Mouse (Mus musculus): ENCODE results near the gene Art3. TPM values are rescaled to one million over a fixed set of nuclear protein-coding genes. Genes with fewer than 3 reads are reported as not detected.
A peak's percentile ranks its signal among the peaks of the same experiment; 100 is the strongest.

Gene Art3
- polyA plus RNA-seq, 1 experiment from 2014 or later, result 92.4 TPM

GRCm38 (mm10) chr5:92410486-92410885 is 78.9 kb downstream of the Art3 start:
- peaks cover 10% of the 10 kb centered on the region for H3K36me3 ChIP-seq (ENCODE audit: control insufficient read depth, insufficient read depth)
- 87% methylated on average over 5 of the region's 5 CpGs for WGBS
- H3K4me1 ChIP-seq (ENCODE audit: control insufficient read depth, insufficient read depth, low read length), result peaks cover 5% of the 10 kb centered on the region; the same call in 1 of the 2 replicates
- H3K27me3 ChIP-seq (ENCODE audit: control insufficient read depth, insufficient read depth, low read length), result no peaks in the 10 kb centered on the region
- ATAC-seq (replicated peaks; ENCODE audit: extremely low read depth, insufficient read depth, low FRiP score), result no peak
- no peak overlapping the region for H3K27ac ChIP-seq (ENCODE audit: low read length)
- H3K9me3 ChIP-seq (replicated peaks; ENCODE audit: control insufficient read depth, low read length), result no peaks in the 10 kb centered on the region
- H3K4me3 ChIP-seq (ENCODE audit: low read length), result no peak overlapping the region
- H3K9ac ChIP-seq (ENCODE audit: low read length), result no peak overlapping the region
- no peak overlapping the region for H3K4me2 ChIP-seq (ENCODE audit: low read depth, low read length)

- no peak overlapping the region for H3K9ac ChIP-seq (ENCODE audit: low read length)
- WGBS, result 50% methylated on average over 7 of the region's 7 CpGs
- ATAC-seq (replicated peaks; ENCODE audit: extremely low read depth, insufficient read depth, low FRiP score), result no peak
These were observed 80.0 kb downstream of the Art3 start for GRCm38 (mm10) chr5:92411461-92412140.

GRCm38 (mm10) chr5:92413271-92413981 is 81.8 kb downstream of the Art3 start:
- Histone ChIP-seq H3K27ac (ENCODE audit: low read length) (no peak overlapping the region), H3K4me3 (ENCODE audit: low read length) (no peak overlapping the region), H3K36me3 (ENCODE audit: control insufficient read depth, insufficient read depth) (peaks cover 32% of the 10 kb centered on the region), H3K4me1 (ENCODE audit: control insufficient read depth, insufficient read depth, low read length) (peaks cover 5% of the 10 kb centered on the region; the same call in 1 of the 2 replicates), H3K9me3 (replicated peaks; ENCODE audit: control insufficient read depth, low read length) (no peaks in the 10 kb centered on the region), H3K27me3 (ENCODE audit: control insufficient read depth, insufficient read depth, low read length) (no peaks in the 10 kb centered on the region), H3K4me2 (ENCODE audit: low read depth, low read length) (no peak overlapping the region), H3K9ac (ENCODE audit: low read length) (no peak overlapping the region)
- no peak for ATAC-seq (replicated peaks; ENCODE audit: extremely low read depth, insufficient read depth, low FRiP score)
- 83% methylated on average over 11 of the region's 11 CpGs for WGBS

More at GRCm38 (mm10) chr5:92411461-92412140, 80.0 kb downstream of the Art3 start:
- H3K9me3 ChIP-seq (replicated peaks; ENCODE audit: control insufficient read depth, low read length), result no peaks in the 10 kb centered on the region
- H3K27me3 ChIP-seq (ENCODE audit: control insufficient read depth, insufficient read depth, low read length), result no peaks in the 10 kb centered on the region
- H3K4me1 ChIP-seq (ENCODE audit: control insufficient read depth, insufficient read depth, low read length), result peaks cover 5% of the 10 kb centered on the region; the same call in 1 of the 2 replicates
- no peak overlapping the region for H3K27ac ChIP-seq (ENCODE audit: low read length)
- H3K4me3 ChIP-seq (ENCODE audit: low read length), result no peak overlapping the region
- H3K36me3 ChIP-seq (ENCODE audit: control insufficient read depth, insufficient read depth), result peaks cover 15% of the 10 kb centered on the region
- no peak overlapping the region for H3K4me2 ChIP-seq (ENCODE audit: low read depth, low read length)

GRCm38 (mm10) chr5:92413982-92414375 is 82.4 kb downstream of the Art3 start:
- H3K4me3 ChIP-seq (ENCODE audit: low read length), result no peak overlapping the region
- no peak overlapping the region for H3K4me2 ChIP-seq (ENCODE audit: low read depth, low read length)
- 75% methylated on average over 8 of the region's 8 CpGs for WGBS
- no peak overlapping the region for H3K9ac ChIP-seq (ENCODE audit: low read length)
- no peaks in the 10 kb centered on the region for H3K9me3 ChIP-seq (replicated peaks; ENCODE audit: control insufficient read depth, low read length)
- ATAC-seq (replicated peaks; ENCODE audit: extremely low read depth, insufficient read depth, low FRiP score), result no peak
- H3K36me3 ChIP-seq (ENCODE audit: control insufficient read depth, insufficient read depth), result peaks cover 32% of the 10 kb centered on the region
- no peaks in the 10 kb centered on the region for H3K27me3 ChIP-seq (ENCODE audit: control insufficient read depth, insufficient read depth, low read length)
- peaks cover 5% of the 10 kb centered on the region; the same call in 1 of the 2 replicates for H3K4me1 ChIP-seq (ENCODE audit: control insufficient read depth, insufficient read depth, low read length)
- H3K27ac ChIP-seq (ENCODE audit: low read length), result no peak overlapping the region

- Histone ChIP-seq H3K4me1 (ENCODE audit: control insufficient read depth, insufficient read depth, low read length) (no peaks in the 10 kb centered on the region), H3K36me3 (ENCODE audit: control insufficient read depth, insufficient read depth) (peaks cover 54% of the 10 kb centered on the region), H3K4me2 (ENCODE audit: low read depth, low read length) (no peak overlapping the region), H3K4me3 (ENCODE audit: low read length) (no peak overlapping the region), H3K27ac (ENCODE audit: low read length) (no peak overlapping the region), H3K27me3 (ENCODE audit: control insufficient read depth, insufficient read depth, low read length) (no peaks in the 10 kb centered on the region), H3K9ac (ENCODE audit: low read length) (no peak overlapping the region), H3K9me3 (replicated peaks; ENCODE audit: control insufficient read depth, low read length) (no peaks in the 10 kb centered on the region)
- 91% methylated on average over 11 of the region's 11 CpGs for WGBS
- ATAC-seq (replicated peaks; ENCODE audit: extremely low read depth, insufficient read depth, low FRiP score), result no peak
These were observed 92.5 kb downstream of the Art3 start for GRCm38 (mm10) chr5:92424126-92424525.

- 89% methylated on average over 5 of the region's 5 CpGs for WGBS
- Histone ChIP-seq H3K9ac (ENCODE audit: low read length) (no peak overlapping the region), H3K4me1 (ENCODE audit: control insufficient read depth, insufficient read depth, low read length) (peaks cover 11% of the 10 kb centered on the region), H3K36me3 (ENCODE audit: control insufficient read depth, insufficient read depth) (peaks cover 35% of the 10 kb centered on the region), H3K4me2 (ENCODE audit: low read depth, low read length) (no peak overlapping the region), H3K4me3 (ENCODE audit: low read length) (no peak overlapping the region), H3K27me3 (ENCODE audit: control insufficient read depth, insufficient read depth, low read length) (no peaks in the 10 kb centered on the region), H3K9me3 (replicated peaks; ENCODE audit: control insufficient read depth, low read length) (no peaks in the 10 kb centered on the region), H3K27ac (ENCODE audit: low read length) (no peak overlapping the region)
- ATAC-seq (replicated peaks; ENCODE audit: extremely low read depth, insufficient read depth, low FRiP score), result no peak
These were observed 99.1 kb downstream of the Art3 start for GRCm38 (mm10) chr5:92430723-92431122.

GRCm38 (mm10) chr5:92431611-92432010 is 100.0 kb downstream of the Art3 start:
- ATAC-seq (replicated peaks; ENCODE audit: extremely low read depth, insufficient read depth, low FRiP score), result no peak
- WGBS, result 84% methylated on average over 7 of the region's 7 CpGs
- H3K27ac ChIP-seq (ENCODE audit: low read length), result no peak overlapping the region

GRCm38 (mm10) chr5:92434070-92434469 is 102.4 kb downstream of the Art3 start:
- H3K27me3 ChIP-seq (ENCODE audit: control insufficient read depth, insufficient read depth, low read length), result no peaks in the 10 kb centered on the region
- ATAC-seq (replicated peaks; ENCODE audit: extremely low read depth, insufficient read depth, low FRiP score), result no peak
- peak overlapping the region; percentile 69 for H3K4me2 ChIP-seq (ENCODE audit: low read depth, low read length)
- peak overlapping the region; percentile 98 for H3K4me3 ChIP-seq (ENCODE audit: low read length)
- 1% methylated on average over 12 of the region's 12 CpGs for WGBS
- peaks cover 11% of the 10 kb centered on the region for H3K4me1 ChIP-seq (ENCODE audit: control insufficient read depth, insufficient read depth, low read length)
- H3K9ac ChIP-seq (ENCODE audit: low read length), result peak overlapping the region; percentile 98
- H3K9me3 ChIP-seq (replicated peaks; ENCODE audit: control insufficient read depth, low read length), result no peaks in the 10 kb centered on the region
- H3K36me3 ChIP-seq (ENCODE audit: control insufficient read depth, insufficient read depth), result peaks cover 10% of the 10 kb centered on the region; the same call in 1 of the 2 replicates
- H3K27ac ChIP-seq (ENCODE audit: low read length), result peak overlapping the region; percentile 88

More at GRCm38 (mm10) chr5:92431611-92432010, 100.0 kb downstream of the Art3 start:
- Histone ChIP-seq H3K4me2 (ENCODE audit: low read depth, low read length) (no peak overlapping the region), H3K27me3 (ENCODE audit: control insufficient read depth, insufficient read depth, low read length) (no peaks in the 10 kb centered on the region), H3K9me3 (replicated peaks; ENCODE audit: control insufficient read depth, low read length) (no peaks in the 10 kb centered on the region), H3K4me1 (ENCODE audit: control insufficient read depth, insufficient read depth, low read length) (peaks cover 11% of the 10 kb centered on the region), H3K9ac (ENCODE audit: low read length) (no peak overlapping the region), H3K36me3 (ENCODE audit: control insufficient read depth, insufficient read depth) (peaks cover 32% of the 10 kb centered on the region), H3K4me3 (ENCODE audit: low read length) (no peak overlapping the region)

GRCm38 (mm10) chr5:92434571-92434985 is 103.0 kb downstream of the Art3 start:
- Histone ChIP-seq H3K27ac (ENCODE audit: low read length) (peak overlapping the region; percentile 88), H3K4me2 (ENCODE audit: low read depth, low read length) (peak overlapping the region; percentile 69), H3K9me3 (replicated peaks; ENCODE audit: control insufficient read depth, low read length) (no peaks in the 10 kb centered on the region), H3K4me1 (ENCODE audit: control insufficient read depth, insufficient read depth, low read length) (peaks cover 11% of the 10 kb centered on the region), H3K4me3 (ENCODE audit: low read length) (peak overlapping the region; percentile 98), H3K27me3 (ENCODE audit: control insufficient read depth, insufficient read depth, low read length) (no peaks in the 10 kb centered on the region), H3K9ac (ENCODE audit: low read length) (peak overlapping the region; percentile 98), H3K36me3 (ENCODE audit: control insufficient read depth, insufficient read depth) (peaks cover 8% of the 10 kb centered on the region; the same call in 1 of the 2 replicates)
- WGBS, result under 1% methylated on average over 32 of the region's 39 CpGs
- peak; percentile 64 for ATAC-seq (replicated peaks; ENCODE audit: extremely low read depth, insufficient read depth, low FRiP score)

All from heart, embryonic 16.5 days (tissue).